Mouse (Mus musculus) lung, postnatal 0 days (tissue): ENCODE measurements around the gene Eif4g2.

ENCODE experiments used
- CTCF ChIP-seq: IDR thresholded peaks from 2 replicates; pipeline ENCODE4 v1.5.1; 2016; ENCODE audit warnings: antibody characterized with exemption, mild to moderate bottlenecking
- EP300 ChIP-seq: IDR thresholded peaks from 2 replicates; pipeline ENCODE4 v1.6.1; 2016; ENCODE audit warnings: antibody characterized with exemption, mild to moderate bottlenecking, control low read depth

- TF ChIP-seq CTCF (no peak), EP300 (no peak)
These were observed 49.8 kb upstream of the Eif4g2 start for GRCm38 (mm10) chr7:111132596-111132995.
